In genomic region chr4:35963532-35963931, GRCm38 (mm10) we compare ENCODE assay signal across 25 mouse cellular contexts.
"Had no signal": no experiment of that assay in that cellular context is flagged by ENCODE, and none has a peak within 500 bp of the region (broad histone marks: within the 10 kb centered on the region; RNA-seq: fewer than 3 reads in every experiment).

No protein-coding gene starts in this region.

- H3K36me3 ChIP-seq: heart, embryonic 13.5 days; heart, embryonic 15.5 days; hindbrain, embryonic 13.5 days; hindbrain, embryonic 15.5 days; kidney, embryonic 15.5 days; limb, embryonic 13.5 days; limb, embryonic 15.5 days had no signal

- H3K4me3 ChIP-seq: heart, adult 2 months; heart, embryonic 13.5 days; heart, embryonic 15.5 days; hindbrain, embryonic 13.5 days; hindbrain, embryonic 15.5 days; kidney, embryonic 15.5 days; limb, embryonic 13.5 days; limb, embryonic 15.5 days had no signal

- H3K27me3 ChIP-seq: heart, embryonic 13.5 days; heart, embryonic 15.5 days; hindbrain, embryonic 13.5 days; hindbrain, embryonic 15.5 days; kidney, embryonic 15.5 days; limb, embryonic 13.5 days; limb, embryonic 15.5 days had no signal

- ATAC-seq: hindbrain, postnatal 0 days; intestine, embryonic 16.5 days had no signal

- H3K9me3 ChIP-seq: heart, embryonic 13.5 days; heart, embryonic 15.5 days; hindbrain, embryonic 13.5 days; hindbrain, embryonic 15.5 days; kidney, embryonic 15.5 days; limb, embryonic 13.5 days; limb, embryonic 15.5 days had no signal

- H3K4me1 ChIP-seq: heart, embryonic 13.5 days; heart, embryonic 15.5 days; hindbrain, embryonic 13.5 days; hindbrain, embryonic 15.5 days; kidney, embryonic 15.5 days; limb, embryonic 13.5 days; limb, embryonic 15.5 days had no signal

- DNase-seq: gastrocnemius, postnatal 14 days; gastrocnemius, postnatal 36 days; heart, adult 11 months; heart, adult 2 months; heart, postnatal 14 days; heart, postnatal 36 days; kidney, adult 11 months; kidney, adult 2 months; kidney, adult 9 months; kidney, postnatal 14 days; kidney, postnatal 36 days; layer of hippocampus, adult 9-11 months; layer of hippocampus, postnatal 36 days; left cerebral cortex, postnatal 4 days had no signal

- H3K4me2 ChIP-seq: heart, embryonic 11.5 days; heart, embryonic 13.5 days; heart, embryonic 15.5 days; hindbrain, embryonic 13.5 days; hindbrain, embryonic 15.5 days; kidney, embryonic 15.5 days; limb, embryonic 13.5 days; limb, embryonic 15.5 days had no signal

- H3K27ac ChIP-seq: heart, adult 2 months; heart, embryonic 13.5 days; heart, embryonic 15.5 days; hindbrain, embryonic 13.5 days; hindbrain, embryonic 15.5 days; hindbrain, postnatal 0 days; kidney, embryonic 15.5 days; kidney, postnatal 0 days; limb, embryonic 13.5 days; limb, embryonic 15.5 days had no signal

- H3K9ac ChIP-seq: heart, embryonic 13.5 days; heart, embryonic 15.5 days; hindbrain, embryonic 13.5 days; hindbrain, embryonic 15.5 days; kidney, embryonic 15.5 days; limb, embryonic 13.5 days; limb, embryonic 15.5 days had no signal
